25 mouse cellular contexts compared by ENCODE assay signal in genomic region chr1:22645257-22645656, GRCm38 (mm10).
DNase-seq lines count a peak whose midpoint lies in the region; ATAC-seq and TF ChIP-seq lines count a peak whose summit lies in the region.
"Had no signal": no experiment of that assay in that cellular context is flagged by ENCODE, and none has a peak within 500 bp of the region (broad histone marks: within the 10 kb centered on the region; RNA-seq: fewer than 3 reads in every experiment).

No protein-coding gene starts in this region.

- no peaks in the 10 kb centered on the region for H3K4me1 ChIP-seq in embryonic facial prominence, embryonic 14.5 days (ENCODE audit: control insufficient read depth, insufficient read depth, low read length)
- no peaks in the 10 kb centered on the region for H3K4me1 ChIP-seq in embryonic facial prominence, embryonic 10.5 days
- no peaks in the 10 kb centered on the region for H3K4me1 ChIP-seq in liver, postnatal 0 days (ENCODE audit: insufficient read depth)
- H3K4me1 ChIP-seq in liver, embryonic 12.5 days: no peaks in the 10 kb centered on the region
- H3K4me1 ChIP-seq in CH12.LX (ENCODE audit: control insufficient read depth in 1 of 2, insufficient read depth in 2 of 2): no peaks in the 10 kb centered on the region
- H3K4me1 ChIP-seq: embryonic facial prominence, embryonic 12.5 days; embryonic facial prominence, embryonic 15.5 days; forebrain, embryonic 13.5 days; forebrain, embryonic 15.5 days had no signal

- no peak for TF ChIP-seq POLR2A in CH12.LX (IDR thresholded peaks at IDR 0.05; ENCODE audit: low read depth, low read length)

- no peaks in the 10 kb centered on the region for H3K9me3 ChIP-seq in embryonic facial prominence, embryonic 14.5 days (ENCODE audit: control insufficient read depth, low read length)
- no peaks in the 10 kb centered on the region for H3K9me3 ChIP-seq in embryonic facial prominence, embryonic 10.5 days
- H3K9me3 ChIP-seq in liver, postnatal 0 days (ENCODE audit: low read length): no peaks in the 10 kb centered on the region
- no peaks in the 10 kb centered on the region for H3K9me3 ChIP-seq in liver, embryonic 12.5 days (replicated peaks)
- no peaks in the 10 kb centered on the region for H3K9me3 ChIP-seq in CH12.LX (replicated peaks; ENCODE audit: low read length)
- H3K9me3 ChIP-seq: embryonic facial prominence, embryonic 12.5 days; embryonic facial prominence, embryonic 15.5 days; forebrain, embryonic 13.5 days; forebrain, embryonic 15.5 days had no signal

- DNase-seq in embryonic facial prominence, embryonic 14.5 days (ENCODE audit: low spot score): peak; percentile 17
- no peak for DNase-seq in embryonic facial prominence, embryonic 10.5 days (ENCODE audit: low spot score)
- DNase-seq in liver, postnatal 0 days: no peak
- peak; percentile 3 for DNase-seq in CH12.LX (ENCODE audit: extremely low read depth)
- peak; percentile 40 for DNase-seq in fat pad, adult 2 months (ENCODE audit: extremely low read depth, low read depth, low spot score)
- DNase-seq in cerebellum, postnatal 36 days: no peak
- DNase-seq in right cerebral cortex, postnatal 14 days: no peak
- DNase-seq: adrenal gland, adult 2 months; adrenal gland, postnatal 10 days; adrenal gland, postnatal 25 days; B cell, adult 2 months; cerebellum, adult 11-12 months; cerebellum, adult 2 months; cerebellum, adult 9-10 months; cerebellum, postnatal 10 days; cerebellum, postnatal 25 days; embryo, embryonic 11 days; forebrain, postnatal 0 days had no signal

- no peak overlapping the region for H3K4me3 ChIP-seq in embryonic facial prominence, embryonic 14.5 days (ENCODE audit: low read depth, low read length)
- no peak overlapping the region for H3K4me3 ChIP-seq in embryonic facial prominence, embryonic 10.5 days
- H3K4me3 ChIP-seq in liver, postnatal 0 days (ENCODE audit: low read depth, low read length): no peak overlapping the region
- H3K4me3 ChIP-seq in liver, embryonic 12.5 days: no peak overlapping the region
- no peak overlapping the region for H3K4me3 ChIP-seq in CH12.LX (replicated peaks in 1 of 3; ENCODE audit: low read depth in 2 of 3, low read length in 2 of 3, poor library complexity in 1 of 3)
- H3K4me3 ChIP-seq: embryonic facial prominence, embryonic 12.5 days; embryonic facial prominence, embryonic 15.5 days; erythroblast, embryonic 14.5 days; forebrain, embryonic 13.5 days; forebrain, embryonic 15.5 days had no signal

- no peak for TF ChIP-seq RAD21 in CH12.LX (IDR thresholded peaks at IDR 0.05; ENCODE audit: low read depth, low read length)

- WGBS in embryonic facial prominence, embryonic 14.5 days: 20% methylated on average over 2 of the region's 2 CpGs
- 47% methylated on average over 2 of the region's 2 CpGs for WGBS in embryonic facial prominence, embryonic 10.5 days
- WGBS in liver, postnatal 0 days (ENCODE audit: insufficient replicate concordance): 31% methylated on average over 2 of the region's 2 CpGs
- 41% methylated on average over 2 of the region's 2 CpGs for WGBS in liver, embryonic 12.5 days (ENCODE audit: insufficient replicate concordance)

- in situ Hi-C loops in CH12.LX (cut with MboI; ENCODE audit: low pct_ligation_motif_present, low pct_unique_long_range_greater_than_20kb, low sequenced_read_pairs): no loop called here

- no peaks in the 10 kb centered on the region for H3K36me3 ChIP-seq in embryonic facial prominence, embryonic 14.5 days (ENCODE audit: control insufficient read depth, insufficient read depth, low read length)
- no peaks in the 10 kb centered on the region for H3K36me3 ChIP-seq in embryonic facial prominence, embryonic 10.5 days (replicated peaks)
- H3K36me3 ChIP-seq in liver, postnatal 0 days (replicated peaks; ENCODE audit: insufficient read depth, low read length): no peaks in the 10 kb centered on the region
- no peaks in the 10 kb centered on the region for H3K36me3 ChIP-seq in liver, embryonic 12.5 days
- H3K36me3 ChIP-seq in CH12.LX (replicated peaks in 1 of 2; ENCODE audit: control insufficient read depth in 1 of 2, insufficient read depth in 1 of 2, low read length in 1 of 2): no peaks in the 10 kb centered on the region
- H3K36me3 ChIP-seq: embryonic facial prominence, embryonic 12.5 days; embryonic facial prominence, embryonic 15.5 days; forebrain, embryonic 15.5 days had no signal

- no peak overlapping the region for H3K4me2 ChIP-seq in embryonic facial prominence, embryonic 14.5 days (ENCODE audit: low read depth, low read length)
- H3K4me2 ChIP-seq in liver, postnatal 0 days (ENCODE audit: low read depth, low read length): no peak overlapping the region
- no peak overlapping the region for H3K4me2 ChIP-seq in liver, embryonic 12.5 days
- no peak overlapping the region for H3K4me2 ChIP-seq in CH12.LX (ENCODE audit: insufficient read depth, low read depth, poor library complexity, severe bottlenecking)
- H3K4me2 ChIP-seq: embryonic facial prominence, embryonic 12.5 days; embryonic facial prominence, embryonic 15.5 days; forebrain, embryonic 13.5 days; forebrain, embryonic 15.5 days had no signal

- H3K27me3 ChIP-seq in embryonic facial prominence, embryonic 14.5 days (replicated peaks; ENCODE audit: control insufficient read depth, insufficient read depth, low read length): no peaks in the 10 kb centered on the region
- H3K27me3 ChIP-seq in embryonic facial prominence, embryonic 10.5 days (replicated peaks; ENCODE audit: low read depth, poor library complexity, severe bottlenecking): no peaks in the 10 kb centered on the region
- H3K27me3 ChIP-seq in liver, postnatal 0 days (ENCODE audit: insufficient read depth, low read length): no peaks in the 10 kb centered on the region
- H3K27me3 ChIP-seq in liver, embryonic 12.5 days (replicated peaks): no peaks in the 10 kb centered on the region
- H3K27me3 ChIP-seq in CH12.LX (replicated peaks): no peaks in the 10 kb centered on the region
- H3K27me3 ChIP-seq: embryonic facial prominence, embryonic 12.5 days; embryonic facial prominence, embryonic 15.5 days; forebrain, embryonic 13.5 days; forebrain, embryonic 15.5 days had no signal

- ATAC-seq in embryonic facial prominence, embryonic 14.5 days (ENCODE audit: low read depth): no peak
- peak; percentile 68 for ATAC-seq in liver, postnatal 0 days
- ATAC-seq in liver, embryonic 12.5 days: no peak
- ATAC-seq: CD4-positive, CD25-positive, alpha-beta regulatory T cell, adult 4 months; forebrain, embryonic 13.5 days; forebrain, embryonic 15.5 days; forebrain, postnatal 0 days had no signal

- dilution Hi-C loops in CH12.LX (cut with MboI; ENCODE audit: extremely low pct_ligation_motif_present, extremely low pct_unique_long_range_greater_than_20kb, low sequenced_read_pairs): no loop called here

- TF ChIP-seq CTCF in liver, postnatal 0 days (IDR thresholded peaks at IDR 0.05; ENCODE audit: low read depth): no peak
- TF ChIP-seq CTCF in CH12.LX (conservative IDR thresholded peaks at IDR 0.05 in 1 of 2, IDR thresholded peaks at IDR 0.05 in 1 of 2; ENCODE audit: low read depth in 2 of 2, low read length in 2 of 2): no peak

- TF ChIP-seq EP300 in liver, postnatal 0 days (IDR thresholded peaks at IDR 0.05; ENCODE audit: low read depth): 0 out of 2 replicates have a peak, but pooled peaks have one; percentile 23
- no peak for TF ChIP-seq EP300 in CH12.LX (IDR thresholded peaks at IDR 0.05; ENCODE audit: low read length)

- no peak overlapping the region for H3K9ac ChIP-seq in embryonic facial prominence, embryonic 14.5 days (ENCODE audit: low read depth, low read length)
- H3K9ac ChIP-seq in liver, postnatal 0 days (replicated peaks): no peak overlapping the region
- H3K9ac ChIP-seq in liver, embryonic 12.5 days: no peak overlapping the region
- H3K9ac ChIP-seq in CH12.LX (ENCODE audit: insufficient read depth, low read depth): no peak overlapping the region
- H3K9ac ChIP-seq: embryonic facial prominence, embryonic 12.5 days; embryonic facial prominence, embryonic 15.5 days; forebrain, embryonic 13.5 days; forebrain, embryonic 15.5 days; forebrain, postnatal 0 days had no signal

- H3K27ac ChIP-seq in embryonic facial prominence, embryonic 14.5 days (replicated peaks; ENCODE audit: low read depth, low read length): no peak overlapping the region
- H3K27ac ChIP-seq in embryonic facial prominence, embryonic 10.5 days (replicated peaks): no peak overlapping the region
- H3K27ac ChIP-seq in liver, postnatal 0 days (ENCODE audit: low read depth): no peak overlapping the region
- no peak overlapping the region for H3K27ac ChIP-seq in liver, embryonic 12.5 days
- no peak overlapping the region for H3K27ac ChIP-seq in CH12.LX (ENCODE audit: insufficient read depth, low read depth)
- H3K27ac ChIP-seq: embryonic facial prominence, embryonic 12.5 days; embryonic facial prominence, embryonic 15.5 days; forebrain, embryonic 13.5 days; forebrain, embryonic 15.5 days had no signal

- H3K79me2 ChIP-seq in CH12.LX (replicated peaks; ENCODE audit: control insufficient read depth, extremely low read depth, insufficient read depth, poor library complexity, severe bottlenecking): no peaks in the 10 kb centered on the region

TF ChIP-seq in CH12.LX, 34 proteins besides CTCF, POLR2A, EP300 and RAD21:
- TF ChIP-seq MAZ (IDR thresholded peaks at IDR 0.05; ENCODE audit: low read depth, low read length) (no peak), IRF4 (IDR thresholded peaks at IDR 0.05; ENCODE audit: low read depth, low read length) (no peak), ETS1 (conservative IDR thresholded peaks at IDR 0.05; ENCODE audit: low read depth, low read length) (no peak), MAX (IDR thresholded peaks at IDR 0.05; ENCODE audit: low read length) (no peak), ZNF384 (IDR thresholded peaks at IDR 0.05; ENCODE audit: low read depth, low read length) (no peak), SIN3A (IDR thresholded peaks at IDR 0.05; ENCODE audit: low read length) (no peak), ELF1 (IDR thresholded peaks at IDR 0.05; ENCODE audit: low read depth, low read length) (no peak), TBP (conservative IDR thresholded peaks at IDR 0.05; ENCODE audit: low read depth, low read length) (no peak)

Comparison
In these comparisons a context has a peak if more than half of its experiments do, and no peak if none do; other contexts are left out.
1. DNase-seq: peak in embryonic facial prominence, embryonic 14.5 days (single experiment), CH12.LX (single experiment) and fat pad, adult 2 months (single experiment); none in embryonic facial prominence, embryonic 10.5 days (single experiment), liver, postnatal 0 days (single experiment), cerebellum, postnatal 36 days (0 of 2) and right cerebral cortex, postnatal 14 days (single experiment).